Mouse (Mus musculus): ENCODE measurements around the gene Akt1s1.

Akt1s1 gene

DNA sequence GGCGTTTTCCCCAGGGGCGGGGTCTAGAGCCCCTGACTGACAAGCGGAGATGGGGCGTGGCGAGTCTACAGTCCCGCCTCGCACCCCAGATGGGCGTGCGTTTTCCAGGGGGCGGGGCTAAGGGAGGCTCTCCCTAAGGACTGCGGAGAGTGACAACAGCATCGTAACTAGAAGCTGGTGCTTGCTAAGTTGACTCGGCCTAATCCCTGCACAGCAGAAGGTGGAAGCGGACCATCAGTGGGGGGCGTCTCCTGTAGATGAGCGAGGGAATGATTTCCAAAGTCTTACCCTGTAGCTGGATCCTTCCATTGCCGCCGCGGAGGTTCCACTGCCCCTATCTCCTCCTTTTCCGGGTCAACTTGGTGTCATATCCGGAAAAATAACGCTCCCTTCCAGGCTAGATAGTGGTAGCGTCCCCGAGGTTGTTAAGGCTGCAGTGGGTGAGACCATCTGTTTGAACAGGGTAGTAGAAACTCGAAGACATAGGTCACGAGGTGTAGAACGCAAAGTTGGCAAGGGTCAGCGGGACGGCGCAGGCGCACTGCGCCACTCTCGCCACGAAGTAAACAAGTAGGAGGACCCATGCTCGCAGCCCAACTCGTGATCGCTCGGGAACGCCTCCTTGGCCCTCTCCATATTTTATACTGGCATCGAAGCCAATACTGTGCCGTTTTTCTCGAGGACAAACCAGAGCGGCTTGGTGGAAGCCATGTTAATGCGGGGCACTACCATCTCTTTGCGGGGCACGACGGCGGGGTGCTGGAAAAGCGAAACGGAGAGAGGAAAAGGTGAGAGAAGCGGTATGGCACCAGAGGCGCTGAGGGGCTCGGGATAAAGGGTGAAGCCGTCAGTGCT is at the start of gene Akt1s1, which contains the start of gene Tbc1d17:
TSS of gene Akt1s1 (plus strand) at position 431 of the 855 bp plus-strand sequence.
TSS of gene Tbc1d17 (minus strand) at position 519 of the 855 bp plus-strand sequence.
- DNase-seq (ENCODE audit: low read depth, low spot score): peak; percentile 99

DNA sequence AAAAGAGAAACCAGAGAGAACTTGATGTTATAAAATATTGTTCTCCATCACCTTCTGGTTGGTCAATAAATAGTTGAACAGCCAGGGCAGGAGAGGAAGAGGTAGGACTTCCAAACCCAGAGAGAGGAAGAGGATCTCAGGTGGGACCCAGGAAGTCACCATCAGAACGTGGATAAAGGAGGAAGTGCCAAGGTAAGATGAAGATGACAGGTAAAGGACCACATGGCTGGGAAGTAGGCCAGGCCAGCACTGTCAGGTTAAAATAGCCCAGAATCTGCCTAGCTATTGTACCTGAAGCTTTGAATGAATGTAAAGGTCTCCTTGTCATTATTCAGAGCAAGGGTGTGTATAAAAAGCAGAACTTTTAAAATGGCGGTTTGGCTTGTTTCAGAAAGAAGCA is 39.9 kb upstream of the Akt1s1 start:
- no peak for DNase-seq (ENCODE audit: low read depth, low spot score)

- no peak for DNase-seq (ENCODE audit: low read depth, low spot score)
Measured at GRCm38 (mm10) chr7:44809466-44809865, 39.3 kb upstream of the Akt1s1 start.

GRCm38 (mm10) chr7:44810365-44810764 is 38.4 kb upstream of the Akt1s1 start:
- no peak for DNase-seq (ENCODE audit: low read depth, low spot score)

DNA sequence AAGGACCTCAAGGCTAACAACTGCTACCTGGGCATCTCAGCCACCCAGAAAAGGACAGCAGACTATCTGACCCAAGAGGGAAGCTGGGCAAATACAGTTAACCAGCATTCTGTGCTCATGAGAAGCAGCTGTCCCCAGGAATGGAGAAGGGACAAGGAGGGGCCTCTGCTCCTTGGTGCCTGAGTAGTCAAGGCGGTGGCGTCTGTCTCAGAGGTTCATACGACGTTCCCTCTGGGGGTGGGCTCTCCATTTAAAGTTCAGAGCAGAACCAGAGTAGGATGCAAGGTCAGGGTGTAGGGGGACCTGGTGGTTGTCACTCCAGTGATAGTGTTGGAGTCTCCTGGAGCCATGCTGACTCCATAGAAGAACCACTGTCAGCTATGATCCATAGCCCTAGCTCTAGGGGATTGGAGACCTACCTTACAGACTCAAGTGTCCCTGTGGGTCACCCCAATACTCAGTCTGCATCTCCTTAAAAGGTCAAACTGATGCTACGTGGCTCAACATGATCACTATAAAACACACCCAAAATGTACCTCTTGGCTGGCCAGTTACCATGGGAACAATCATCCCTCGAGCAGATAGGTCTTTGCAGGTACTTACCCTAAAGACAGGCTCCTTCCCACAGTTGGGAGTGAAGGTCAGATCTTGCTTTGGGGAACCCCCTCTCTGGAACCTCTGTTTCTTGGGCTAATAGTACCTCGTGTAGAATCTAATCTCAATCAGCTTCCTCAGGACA is 37.8 kb upstream of the Akt1s1 start:
- DNase-seq (ENCODE audit: low read depth, low spot score): no peak

GRCm38 (mm10) chr7:44812651-44813325 is 36.0 kb upstream of the Akt1s1 start:
- DNase-seq (ENCODE audit: low read depth, low spot score): no peak

- no peak for DNase-seq (ENCODE audit: low read depth, low spot score)
Measured at GRCm38 (mm10) chr7:44813985-44814384, 34.8 kb upstream of the Akt1s1 start.

GRCm38 (mm10) chr7:44814423-44814822 is 34.4 kb upstream of the Akt1s1 start:
- no peak for DNase-seq (ENCODE audit: low read depth, low spot score)

GRCm38 (mm10) chr7:44814952-44815553 is 33.7 kb upstream of the Akt1s1 start:
- no peak for DNase-seq (ENCODE audit: low read depth, low spot score)

- DNase-seq (ENCODE audit: low read depth, low spot score): peak; percentile 97
Measured at GRCm38 (mm10) chr7:44815721-44816469, 32.9 kb upstream of the Akt1s1 start, which contains the start of the genes Nup62 and Il4i1. TSS of gene Nup62 (plus strand) at chr7:44816088. TSS of gene Il4i1 (plus strand) at chr7:44816387.

DNA sequence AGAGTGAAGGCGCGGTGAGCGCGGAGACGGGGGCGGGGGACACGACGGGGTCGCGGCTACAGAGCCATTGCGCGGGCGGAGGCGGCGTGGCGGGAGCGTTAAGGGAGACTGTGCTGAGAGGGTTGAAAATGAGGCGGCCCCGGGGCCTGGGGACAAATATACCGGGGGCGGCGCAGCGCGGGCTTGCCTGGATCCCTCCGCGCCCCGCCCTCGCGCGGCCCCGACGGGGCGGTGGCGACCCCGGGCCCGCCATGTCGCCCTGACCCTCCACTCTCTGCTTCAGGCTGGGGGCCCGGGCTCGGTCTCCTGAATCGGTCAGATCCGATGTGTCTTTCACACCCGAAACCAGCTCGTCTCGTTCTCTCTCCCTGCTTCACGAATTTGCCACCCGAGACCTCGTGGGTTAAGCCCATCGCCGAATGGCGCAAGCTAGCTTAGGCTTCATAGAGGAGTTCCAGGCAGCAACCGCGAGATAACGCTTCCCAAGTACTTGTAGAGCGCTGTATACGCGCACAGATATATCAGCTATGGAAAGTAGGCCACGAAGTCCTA is 32.2 kb upstream of the Akt1s1 start, which contains the start of gene Atf5:
TSS of gene Atf5 (minus strand) at position 189 of the 552 bp plus-strand sequence.
- DNase-seq (ENCODE audit: low read depth, low spot score): no peak

DNA sequence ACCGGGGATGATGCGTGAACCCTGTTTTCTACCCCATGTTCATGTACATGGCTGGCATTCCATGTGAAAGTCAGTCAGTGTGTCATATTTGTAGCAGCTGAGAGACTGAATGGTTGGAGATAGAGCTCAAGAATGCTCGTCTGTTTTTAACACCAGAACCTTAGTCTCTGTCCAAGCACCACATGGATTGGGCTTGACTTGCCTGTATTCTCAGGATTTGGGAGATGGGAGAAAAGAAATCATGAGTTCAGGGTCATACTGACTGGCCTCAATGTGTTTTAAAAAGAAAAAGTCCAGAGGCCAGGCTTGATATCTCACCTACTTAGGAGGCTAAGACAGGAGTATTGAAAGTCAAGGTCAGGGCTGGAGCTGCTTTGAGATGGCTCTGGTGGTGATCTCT is 31.4 kb upstream of the Akt1s1 start:
- DNase-seq (ENCODE audit: low read depth, low spot score): no peak

- DNase-seq (ENCODE audit: low read depth, low spot score): no peak
Measured at GRCm38 (mm10) chr7:44818164-44818563, 30.6 kb upstream of the Akt1s1 start.

- DNase-seq (ENCODE audit: low read depth, low spot score): no peak
Measured at GRCm38 (mm10) chr7:44818751-44819235, 30.0 kb upstream of the Akt1s1 start.

- no peak for DNase-seq (ENCODE audit: low read depth, low spot score)
Measured at GRCm38 (mm10) chr7:44819391-44819790, 29.4 kb upstream of the Akt1s1 start.

- DNase-seq (ENCODE audit: low read depth, low spot score): no peak
Measured at GRCm38 (mm10) chr7:44819863-44820262, 28.9 kb upstream of the Akt1s1 start.

DNA sequence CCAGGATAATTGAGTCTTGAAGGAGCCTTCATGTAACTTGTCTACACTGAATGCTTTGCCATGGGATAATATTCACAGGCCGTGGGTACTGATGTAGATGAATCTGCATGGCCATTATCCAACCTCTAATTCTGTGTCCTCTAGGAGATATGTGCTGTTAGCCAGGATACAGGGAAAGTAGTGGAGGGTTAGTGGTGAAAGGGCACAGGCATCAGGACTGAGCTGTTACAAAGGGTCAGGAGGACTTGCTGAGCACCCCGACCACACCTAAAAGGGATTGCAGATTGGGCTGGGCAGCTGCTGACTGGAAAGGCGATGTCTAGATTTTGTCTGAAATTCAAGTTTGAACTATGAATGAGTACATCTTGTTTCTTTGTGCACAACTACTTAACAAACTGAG is 28.3 kb upstream of the Akt1s1 start:
- no peak for DNase-seq (ENCODE audit: low read depth, low spot score)

GRCm38 (mm10) chr7:44821666-44822448 is 26.9 kb upstream of the Akt1s1 start:
- no peak for DNase-seq (ENCODE audit: low read depth, low spot score)

DNA sequence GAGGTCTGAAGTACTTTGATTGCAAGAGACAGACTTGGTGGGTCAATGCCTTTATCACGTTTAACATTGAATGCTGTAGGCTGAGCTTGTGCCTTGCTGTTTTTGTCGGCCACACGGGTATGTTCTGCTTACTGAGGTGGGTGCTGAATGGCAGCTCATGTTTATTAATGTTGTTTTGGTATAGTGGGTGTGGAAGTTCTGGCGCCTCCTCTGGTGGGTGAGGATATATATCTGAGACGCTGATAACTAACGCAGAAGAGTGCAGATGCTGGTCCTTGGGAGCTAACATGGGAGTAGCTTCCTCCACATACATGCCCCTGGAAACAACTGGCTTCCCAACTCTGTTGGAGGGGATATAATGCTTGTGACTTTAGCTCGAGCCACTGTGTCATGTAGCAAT is 25.4 kb upstream of the Akt1s1 start:
- no peak for DNase-seq (ENCODE audit: low read depth, low spot score)
